Mouse (Mus musculus) layer of hippocampus, postnatal 36 days (tissue): ENCODE data around the gene Anapc16. TPM values are rescaled to one million over a fixed set of nuclear protein-coding genes. Genes with fewer than 3 reads are reported as not detected.

ENCODE experiments used
- DNase-seq, 2 experiments: peaks; one replicate each; pipeline ENCODE4 v3.0.0; 2022
- total RNA-seq, 2 experiments: library from RNA; stranded (reverse); gene quantifications; 2 replicates each; pipeline ENCODE4 v1.2.3; 2021

The Anapc16 gene
- total RNA-seq, 2 experiments from 2014 or later: 69.8 to 71.1 TPM

DNA sequence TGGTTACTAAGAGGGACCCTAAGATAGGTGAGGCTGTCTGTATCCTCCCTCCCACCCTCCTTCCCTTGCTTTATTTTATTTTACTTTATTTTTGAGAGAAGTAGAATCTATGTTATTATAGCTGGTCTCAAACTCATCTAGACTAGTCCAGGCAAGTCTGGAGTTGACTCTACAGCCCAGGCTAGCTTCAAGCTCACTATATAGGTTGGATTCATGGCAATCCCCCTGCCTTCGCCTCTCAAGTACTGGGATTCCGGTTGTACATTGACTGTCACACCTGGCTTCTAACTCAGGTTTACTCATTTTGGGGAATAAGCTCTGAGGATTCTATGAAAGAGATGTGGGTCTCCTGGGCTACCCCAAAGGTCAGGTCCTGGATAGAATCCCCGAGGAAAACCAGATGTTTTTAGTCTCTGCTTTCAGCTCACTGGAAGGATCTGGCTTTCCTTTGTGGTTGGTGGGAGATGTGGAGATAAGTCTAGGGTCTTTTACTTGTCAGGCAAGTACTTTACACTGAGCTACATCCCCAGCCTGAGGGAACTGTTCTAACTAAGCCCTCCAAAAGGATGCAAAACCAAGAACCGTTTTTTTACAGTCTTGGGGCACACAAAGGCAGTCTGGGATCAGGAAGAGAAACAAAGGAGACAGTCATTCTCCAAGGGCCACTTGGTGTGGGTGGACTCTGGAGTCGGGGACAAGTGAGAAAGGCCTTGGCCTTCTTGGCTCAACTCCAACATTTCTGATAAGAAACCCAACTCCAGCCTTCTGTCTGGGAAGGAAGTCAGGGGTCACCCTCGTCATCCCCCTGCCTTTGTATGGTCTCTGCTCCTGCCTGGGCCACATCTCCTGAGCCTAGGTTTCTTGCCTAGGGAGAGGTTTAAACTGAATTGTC, 54.3 kb downstream of the Anapc16 start:
- no peak for DNase-seq

DNA sequence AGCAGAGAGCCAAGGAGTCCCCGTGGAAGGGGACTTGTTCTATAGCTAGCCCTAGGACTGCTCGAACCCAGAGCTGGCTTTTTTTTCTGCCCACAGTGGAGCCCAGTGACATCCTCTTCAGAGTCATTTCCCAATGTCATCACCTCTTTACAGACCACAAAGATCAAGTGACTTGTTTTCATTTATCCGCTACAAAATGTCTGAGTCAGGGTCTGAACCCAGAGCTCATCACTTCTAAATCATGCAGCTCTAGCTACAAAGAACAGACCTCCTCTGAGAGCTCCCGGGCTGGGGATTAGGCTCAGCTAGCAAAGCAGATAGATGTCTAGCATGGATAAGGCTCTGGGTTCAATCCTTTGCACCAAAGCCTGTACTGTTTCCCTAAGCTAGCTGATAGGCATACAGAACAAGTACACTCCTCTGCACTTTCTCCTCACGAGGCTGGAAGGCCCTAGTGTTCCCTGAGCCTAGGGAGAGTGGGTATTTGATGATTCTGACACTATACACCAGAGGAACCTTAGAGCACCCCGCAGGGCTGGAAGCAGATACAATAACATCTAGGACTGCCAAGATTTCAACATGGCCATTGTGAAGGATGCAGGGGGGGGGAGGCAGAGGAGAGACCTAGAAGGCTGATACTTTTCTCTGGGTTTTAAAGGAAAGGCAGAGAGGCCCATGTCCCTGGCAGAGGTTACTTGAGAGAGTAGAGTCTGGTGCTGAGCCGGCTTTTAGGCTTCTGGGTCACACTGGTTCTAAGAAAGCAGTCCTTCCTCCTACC, 55.5 kb downstream of the Anapc16 start:
- DNase-seq: no peak

GRCm38 (mm10) chr10:59946362-59946761, 56.6 kb downstream of the Anapc16 start:
- DNase-seq: no peak

DNA sequence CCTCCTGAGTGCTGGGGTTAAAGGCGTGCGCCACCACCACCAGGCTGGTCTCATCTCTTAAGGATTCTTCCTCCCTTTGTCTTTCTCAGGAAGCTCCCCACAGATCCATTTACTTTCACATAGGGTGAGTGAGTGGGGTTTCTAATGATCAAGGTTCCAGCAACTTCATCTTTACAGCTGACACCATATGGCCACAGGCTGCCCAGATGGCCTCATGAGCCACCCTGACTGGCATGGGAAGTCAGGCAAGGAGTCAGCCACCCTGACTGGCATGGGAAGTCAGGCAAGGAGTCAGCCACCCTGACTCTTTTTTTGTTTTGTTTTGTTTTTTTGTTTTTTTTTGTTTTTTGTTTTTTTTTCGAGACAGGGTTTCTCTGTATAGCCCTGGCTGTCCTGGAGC, 57.5 kb downstream of the Anapc16 start:
- DNase-seq: no peak

GRCm38 (mm10) chr10:59943421-59943989, 59.4 kb downstream of the Anapc16 start:
- DNase-seq: peak; percentile 85 to 86

DNA sequence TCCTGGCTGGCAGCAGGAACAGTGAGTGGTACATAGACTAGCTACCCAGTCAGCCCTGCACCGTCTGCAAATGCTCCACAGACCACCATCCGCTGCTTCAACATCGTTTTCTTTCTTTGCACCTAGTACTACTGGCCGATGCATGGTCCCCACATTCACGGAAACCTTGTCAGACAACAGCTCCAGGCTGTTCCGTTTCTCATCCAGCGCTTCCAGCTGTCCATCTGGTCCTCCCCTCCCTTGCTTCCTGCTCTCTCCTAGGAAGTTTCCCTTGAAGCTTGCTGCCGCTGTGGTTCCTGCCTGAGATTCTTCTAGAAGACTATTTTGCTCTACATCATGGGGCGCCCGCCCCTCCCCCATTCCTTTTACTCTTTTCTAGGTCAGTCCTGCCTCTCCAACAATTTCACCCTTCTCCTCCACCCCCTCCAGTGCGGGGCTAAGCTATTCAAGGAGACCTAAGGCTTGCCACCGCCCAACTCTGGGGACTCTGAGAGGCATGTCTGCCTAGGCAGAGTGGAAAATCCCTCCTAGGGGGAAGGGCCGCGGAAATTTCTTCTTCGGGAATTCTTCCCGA, 60.0 kb downstream of the Anapc16 start:
- peak; percentile 66 to 72 for DNase-seq

DNA sequence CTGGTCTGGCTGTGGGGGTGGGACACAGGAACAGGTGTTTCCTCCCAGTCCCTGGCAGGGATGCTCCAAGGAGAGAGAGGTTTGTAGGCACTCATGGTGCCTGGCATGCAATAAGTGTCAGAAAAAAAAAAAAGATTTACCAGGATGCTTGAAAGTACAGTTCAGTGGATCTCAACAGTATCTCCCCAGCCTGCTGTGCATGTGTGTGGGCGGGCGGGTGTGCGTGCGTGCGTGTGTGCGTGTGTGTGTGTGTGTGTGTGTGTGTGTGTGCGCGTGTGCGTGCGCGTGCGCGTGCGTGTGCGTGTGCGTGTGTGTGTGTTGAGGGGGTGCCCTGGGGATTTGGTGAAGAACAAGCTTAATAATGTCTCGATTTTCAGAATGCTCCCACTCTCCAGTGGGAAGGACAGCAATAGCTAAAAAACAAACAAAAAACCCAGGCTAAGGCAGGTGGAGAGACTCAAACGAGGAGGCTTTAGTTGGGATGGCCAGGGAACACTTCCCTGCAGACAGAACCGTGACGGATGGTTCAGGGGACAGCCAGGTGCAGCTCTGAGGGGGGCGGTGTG, 60.6 kb downstream of the Anapc16 start:
- no peak for DNase-seq

GRCm38 (mm10) chr10:59939081-59939480, 63.9 kb downstream of the Anapc16 start:
- no peak for DNase-seq

DNA sequence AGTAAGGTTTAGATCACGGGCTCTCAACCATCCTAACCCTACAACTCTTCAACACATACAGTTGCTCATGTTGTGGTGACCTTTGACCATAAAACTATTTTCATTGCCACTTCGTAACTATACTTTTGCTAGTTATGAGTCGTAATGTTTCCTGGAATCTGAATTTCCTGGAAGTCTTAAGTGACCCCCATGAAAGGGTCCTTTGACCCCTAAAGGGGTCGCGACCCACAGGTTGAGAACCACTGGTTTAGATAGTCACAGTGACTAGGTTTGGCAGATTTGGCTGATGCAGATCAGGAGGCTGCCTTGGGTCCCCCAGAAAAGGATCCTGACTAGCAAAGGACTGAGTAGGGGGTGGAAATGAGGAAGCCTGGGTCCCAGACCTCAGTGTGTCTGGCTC, 64.3 kb downstream of the Anapc16 start:
- no peak for DNase-seq

Other genes with a start within 250 kb of the Anapc16 start
- gene Dnajb12, start 123.6 kb downstream of the Anapc16 start, total RNA-seq: 10 to 100 TPM; 48.0 to 48.3 TPM
- 10 to 100 TPM; 89.5 to 96.2 TPM for gene Ddit4, start 51.3 kb downstream of the Anapc16 start, total RNA-seq
- gene Ascc1, start 330 bp downstream of the Anapc16 start, total RNA-seq: 10 to 100 TPM; 14.3 to 18.1 TPM
- 100 to 1,000 TPM; 493 to 502 TPM for gene Spock2, start 103.1 kb upstream of the Anapc16 start, total RNA-seq
- 1 to 10 TPM; 2.2 to 2.8 TPM for gene Chst3, start 216.1 kb upstream of the Anapc16 start, total RNA-seq